8 mouse cellular contexts compared by ENCODE assay signal in genomic region chr12:3427891-3428775, GRCm38 (mm10). TPM values are rescaled to one million over a fixed set of nuclear protein-coding genes. Genes with fewer than 3 reads are reported as not detected.
DNase-seq lines count a peak whose midpoint lies in the region; ATAC-seq and TF ChIP-seq lines count a peak whose summit lies in the region.

No protein-coding gene starts in this region.

- H3K9me3 ChIP-seq in megakaryocyte, embryonic 14.5 days = no peaks in the 10 kb centered on the region
- no peaks in the 10 kb centered on the region for H3K9me3 ChIP-seq in limb, embryonic 15.5 days

- no peak overlapping the region for H3K9ac ChIP-seq in limb, embryonic 15.5 days

- WGBS in cerebellum, adult 2 months = 68% methylated on average over 11 of the region's 11 CpGs
- WGBS in limb, embryonic 15.5 days = 66% methylated on average over 11 of the region's 11 CpGs

- H3K36me3 ChIP-seq in megakaryocyte, embryonic 14.5 days (replicated peaks; ENCODE audit: low read length) = peaks cover 13% of the 10 kb centered on the region
- peaks cover 4% of the 10 kb centered on the region; the same call in 1 of the 2 replicates for H3K36me3 ChIP-seq in limb, embryonic 15.5 days

- no peak for TF ChIP-seq CTCF in cerebellum, adult 2 months (IDR thresholded peaks at IDR 0.05; ENCODE audit: borderline replicate concordance, insufficient read depth, low read depth, low read length)

- no peak overlapping the region for H3K27ac ChIP-seq in cerebellum, adult 2 months (ENCODE audit: insufficient read depth, low read length)
- no peak overlapping the region for H3K27ac ChIP-seq in limb, embryonic 15.5 days

- peaks cover 5% of the 10 kb centered on the region; the same call in 1 of the 2 replicates for H3K4me1 ChIP-seq in cerebellum, adult 2 months (ENCODE audit: control insufficient read depth, insufficient read depth, low read length)
- peaks cover 61% of the 10 kb centered on the region for H3K4me1 ChIP-seq in megakaryocyte, embryonic 14.5 days
- peaks cover 14% of the 10 kb centered on the region for H3K4me1 ChIP-seq in limb, embryonic 15.5 days

- TF ChIP-seq POLR2A in cerebellum, adult 2 months (IDR thresholded peaks at IDR 0.05; ENCODE audit: borderline replicate concordance, insufficient read depth, low read length) = no peak

- no peak for DNase-seq in cerebellum, adult 2 months
- no peak for DNase-seq in B cell, adult 2 months
- no peak for DNase-seq in layer of hippocampus, adult 18-20 months (ENCODE audit: low spot score in 2 of 2)
- no peak for DNase-seq in spleen, postnatal 36 days (ENCODE audit: low spot score in 2 of 2)

- peak overlapping the region; percentile 26; the same call in 1 of the 2 replicates for H3K4me2 ChIP-seq in limb, embryonic 15.5 days

- H3K27me3 ChIP-seq in cerebellum, adult 2 months (ENCODE audit: control insufficient read depth, insufficient read depth, low read length) = no peaks in the 10 kb centered on the region
- no peaks in the 10 kb centered on the region for H3K27me3 ChIP-seq in megakaryocyte, embryonic 14.5 days (replicated peaks)
- no peaks in the 10 kb centered on the region for H3K27me3 ChIP-seq in limb, embryonic 15.5 days

- H3K4me3 ChIP-seq in cerebellum, adult 2 months (replicated peaks; ENCODE audit: insufficient read depth, low read depth, low read length) = peak overlapping the region; percentile 79
- peak overlapping the region; percentile 99 for H3K4me3 ChIP-seq in megakaryocyte, embryonic 14.5 days (replicated peaks)
- H3K4me3 ChIP-seq in limb, embryonic 15.5 days = peak overlapping the region; percentile 98

- ATAC-seq in cerebellum, adult (ENCODE audit: insufficient number of reproducible peaks, low FRiP score, low TSS enrichment) = no peak
- ATAC-seq in megakaryocyte, adult 5-6 weeks (ENCODE audit: poor library complexity, severe bottlenecking) = no peak
- no peak for ATAC-seq in limb, embryonic 15.5 days (ENCODE audit: insufficient number of reproducible peaks, low FRiP score, low TSS enrichment, low read depth)

RNA-seq across cellular contexts. Expression of gene Asxl2, which starts 1.5 kb away (rescaled TPM):
- 13.7 and 14.2 TPM in 2 replicates for polyA plus RNA-seq in cerebellum, adult 2 months (2012; rRNA removed)
- polyA plus RNA-seq in megakaryocyte, embryonic 14.5 days (2012; ENCODE audit: insufficient read depth, low replicate concordance) = 1.8 and 4.3 TPM in 2 replicates
- total RNA-seq in megakaryocyte, adult 5-6 weeks (2015) = 33.5 and 38.8 TPM in 2 replicates
- total RNA-seq in megakaryocyte, adult 5-6 weeks (2017) = 29.0 and 41.9 TPM in 2 replicates
- polyA plus RNA-seq in limb, embryonic 15.5 days (2015; fragmentation: Nextera tagmentation; extraction: Ambion mirVana) = 16.0 and 17.4 TPM in 2 replicates
- 10 to 100 TPM; 29.1 to 30.4 TPM for total RNA-seq in layer of hippocampus, adult 18-20 months (2021)
